Mouse (Mus musculus): ENCODE data around the gene Ube2j1. TPM values are rescaled to one million over a fixed set of nuclear protein-coding genes. Genes with fewer than 3 reads are reported as not detected.

Gene Ube2j1
- polyA plus RNA-seq (2012; fragmentation: generic; extraction: Trizol), result 42.7 TPM
- long read RNA-seq, experiment 1, transcript Ube2j1-202 (8 exons, 3,530 nt), result major isoform, 64 of 100 reads
- long read RNA-seq, experiment 1, partial matches to known transcripts, result 2 of 100 reads
- long read RNA-seq, experiment 1, other reads (novel, unspliced or antisense), result 34 of 100 reads
- long read RNA-seq, experiment 2, transcript Ube2j1-202 (8 exons, 3,530 nt), result major isoform, 318 of 438 reads
- long read RNA-seq, experiment 2, partial matches to known transcripts, result 11 of 438 reads
- long read RNA-seq, experiment 2, other reads (novel, unspliced or antisense), result 109 of 438 reads

GRCm38 (mm10) chr4:33031195-33031960 is at the start of gene Ube2j1:
Ube2j1 (plus strand) TSS chr4:33031416.
- Histone ChIP-seq H3K79me2 (ENCODE audit: control insufficient read depth, insufficient read depth) (peaks cover 59% of the 10 kb centered on the region), H3ac (ENCODE audit: control insufficient read depth, insufficient read length, low read depth) (peak within 1 kb of the TSS; percentile 98), H3K27me3 (ENCODE audit: control insufficient read depth, insufficient read depth, insufficient read length) (no peaks in the 10 kb centered on the region), H3K36me3 (ENCODE audit: control insufficient read depth, insufficient read depth) (peaks cover 6% of the 10 kb centered on the region), H3K79me3 (ENCODE audit: low read depth) (peaks cover 46% of the 10 kb centered on the region), H3K4me3 (ENCODE audit: insufficient read depth, poor library complexity, severe bottlenecking) (peak within 1 kb of the TSS; percentile 84)
- TF ChIP-seq FOSL1 (IDR thresholded peaks at IDR 0.05; ENCODE audit: insufficient read depth, low read length, poor library complexity, severe bottlenecking), result no peak

GRCm38 (mm10) chr4:32981617-32982016 is 49.6 kb upstream of the Ube2j1 start:
- H3ac ChIP-seq (ENCODE audit: control insufficient read depth, insufficient read length, low read depth), result no peak overlapping the region
- H3K27me3 ChIP-seq (ENCODE audit: control insufficient read depth, insufficient read depth, insufficient read length), result no peaks in the 10 kb centered on the region
- no peaks in the 10 kb centered on the region for H3K36me3 ChIP-seq (ENCODE audit: control insufficient read depth, insufficient read depth)
- no peak overlapping the region for H3K4me3 ChIP-seq (ENCODE audit: insufficient read depth, poor library complexity, severe bottlenecking)
- no peaks in the 10 kb centered on the region for H3K79me3 ChIP-seq (ENCODE audit: low read depth)
- TF ChIP-seq MAX (IDR thresholded peaks at IDR 0.05), result no peak
- no peak for TF ChIP-seq CTCF (IDR thresholded peaks at IDR 0.05; ENCODE audit: control insufficient read depth, insufficient read depth, insufficient read length)
- TF ChIP-seq MYOD1 (IDR thresholded peaks at IDR 0.05; ENCODE audit: control insufficient read depth, insufficient read length, low read depth), result no peak
- TF ChIP-seq MYOG (IDR thresholded peaks at IDR 0.05; ENCODE audit: control insufficient read depth, extremely low read depth, insufficient read length), result no peak
- no peak for TF ChIP-seq FOSL1 (IDR thresholded peaks at IDR 0.05; ENCODE audit: insufficient read depth, low read length, poor library complexity, severe bottlenecking)
- no peak for TF ChIP-seq USF1 (IDR thresholded peaks at IDR 0.05; ENCODE audit: low read depth)
- no peak for TF ChIP-seq CEBPB (IDR thresholded peaks at IDR 0.05; ENCODE audit: low read depth)
- no peaks in the 10 kb centered on the region for H3K79me2 ChIP-seq (ENCODE audit: control insufficient read depth, insufficient read depth)

- TF ChIP-seq CTCF (IDR thresholded peaks at IDR 0.05; ENCODE audit: control insufficient read depth, insufficient read depth, insufficient read length) (no peak), CEBPB (IDR thresholded peaks at IDR 0.05; ENCODE audit: low read depth) (no peak), MAX (IDR thresholded peaks at IDR 0.05) (no peak), MYOG (IDR thresholded peaks at IDR 0.05; ENCODE audit: control insufficient read depth, extremely low read depth, insufficient read length) (no peak), FOSL1 (IDR thresholded peaks at IDR 0.05; ENCODE audit: insufficient read depth, low read length, poor library complexity, severe bottlenecking) (no peak), USF1 (IDR thresholded peaks at IDR 0.05; ENCODE audit: low read depth) (no peak), MYOD1 (IDR thresholded peaks at IDR 0.05; ENCODE audit: control insufficient read depth, insufficient read length, low read depth) (no peak)
- H3ac ChIP-seq (ENCODE audit: control insufficient read depth, insufficient read length, low read depth), result no peak overlapping the region
- H3K4me3 ChIP-seq (ENCODE audit: insufficient read depth, poor library complexity, severe bottlenecking), result no peak overlapping the region
- no peaks in the 10 kb centered on the region for H3K27me3 ChIP-seq (ENCODE audit: control insufficient read depth, insufficient read depth, insufficient read length)
- no peaks in the 10 kb centered on the region for H3K36me3 ChIP-seq (ENCODE audit: control insufficient read depth, insufficient read depth)
- no peaks in the 10 kb centered on the region for H3K79me2 ChIP-seq (ENCODE audit: control insufficient read depth, insufficient read depth)
- H3K79me3 ChIP-seq (ENCODE audit: low read depth), result no peaks in the 10 kb centered on the region
Observed at GRCm38 (mm10) chr4:32982041-32982715, 49.0 kb upstream of the Ube2j1 start.

GRCm38 (mm10) chr4:32982716-32983175 is 48.5 kb upstream of the Ube2j1 start, which contains the start of gene Rragd:
Rragd (plus strand) TSS chr4:32983037.
- no peaks in the 10 kb centered on the region for H3K79me2 ChIP-seq (ENCODE audit: control insufficient read depth, insufficient read depth)
- TF ChIP-seq CEBPB (IDR thresholded peaks at IDR 0.05; ENCODE audit: low read depth) (no peak), MYOD1 (IDR thresholded peaks at IDR 0.05; ENCODE audit: control insufficient read depth, insufficient read length, low read depth) (no peak), FOSL1 (IDR thresholded peaks at IDR 0.05; ENCODE audit: insufficient read depth, low read length, poor library complexity, severe bottlenecking) (no peak), MYOG (IDR thresholded peaks at IDR 0.05; ENCODE audit: control insufficient read depth, extremely low read depth, insufficient read length) (no peak), MAX (IDR thresholded peaks at IDR 0.05) (no peak), CTCF (IDR thresholded peaks at IDR 0.05; ENCODE audit: control insufficient read depth, insufficient read depth, insufficient read length) (no peak), USF1 (IDR thresholded peaks at IDR 0.05; ENCODE audit: low read depth) (no peak)
- no peaks in the 10 kb centered on the region for H3K27me3 ChIP-seq (ENCODE audit: control insufficient read depth, insufficient read depth, insufficient read length)
- H3K36me3 ChIP-seq (ENCODE audit: control insufficient read depth, insufficient read depth), result no peaks in the 10 kb centered on the region
- H3ac ChIP-seq (ENCODE audit: control insufficient read depth, insufficient read length, low read depth), result peak within 1 kb of the TSS; percentile 56
- H3K79me3 ChIP-seq (ENCODE audit: low read depth), result no peaks in the 10 kb centered on the region
- H3K4me3 ChIP-seq (ENCODE audit: insufficient read depth, poor library complexity, severe bottlenecking), result peak within 1 kb of the TSS; percentile 25

GRCm38 (mm10) chr4:32983176-32984155 is 47.8 kb upstream of the Ube2j1 start:
- peak overlapping the region; percentile 56 for H3ac ChIP-seq (ENCODE audit: control insufficient read depth, insufficient read length, low read depth)
- H3K4me3 ChIP-seq (ENCODE audit: insufficient read depth, poor library complexity, severe bottlenecking), result peak overlapping the region; percentile 25
- H3K79me2 ChIP-seq (ENCODE audit: control insufficient read depth, insufficient read depth), result no peaks in the 10 kb centered on the region
- H3K79me3 ChIP-seq (ENCODE audit: low read depth), result no peaks in the 10 kb centered on the region
- H3K36me3 ChIP-seq (ENCODE audit: control insufficient read depth, insufficient read depth), result no peaks in the 10 kb centered on the region
- no peak for TF ChIP-seq MAX (IDR thresholded peaks at IDR 0.05)
- no peak for TF ChIP-seq CEBPB (IDR thresholded peaks at IDR 0.05; ENCODE audit: low read depth)
- TF ChIP-seq FOSL1 (IDR thresholded peaks at IDR 0.05; ENCODE audit: insufficient read depth, low read length, poor library complexity, severe bottlenecking), result no peak
- no peak for TF ChIP-seq USF1 (IDR thresholded peaks at IDR 0.05; ENCODE audit: low read depth)
- peak; percentile 83 for TF ChIP-seq MYOD1 (IDR thresholded peaks at IDR 0.05; ENCODE audit: control insufficient read depth, insufficient read length, low read depth)
- no peak for TF ChIP-seq MYOG (IDR thresholded peaks at IDR 0.05; ENCODE audit: control insufficient read depth, extremely low read depth, insufficient read length)
- no peak for TF ChIP-seq CTCF (IDR thresholded peaks at IDR 0.05; ENCODE audit: control insufficient read depth, insufficient read depth, insufficient read length)
- no peaks in the 10 kb centered on the region for H3K27me3 ChIP-seq (ENCODE audit: control insufficient read depth, insufficient read depth, insufficient read length)
